Mouse (Mus musculus) embryonic facial prominence, embryonic 12.5 days (tissue): ENCODE results near the gene Mmgt1. TPM values are rescaled to one million over a fixed set of nuclear protein-coding genes. Genes with fewer than 3 reads are reported as not detected.

Source experiments
- ATAC-seq: fragments of 200-750 bp; cut with Nextera tagmentation; 2 replicates; pipeline ENCODE4 v1.8.0; 2017; ENCODE audit not compliant: insufficient number of reproducible peaks, insufficient read depth, low FRiP score, low TSS enrichment
- H3K27ac ChIP-seq: fragments of 300-500 bp; sonication (generic); 2 replicates; pipeline ENCODE4 v1.5.1; 2016; ENCODE audit warnings: mild to moderate bottlenecking
- H3K27me3 ChIP-seq: fragments of 300-500 bp; sonication (generic); 2 replicates; pipeline ENCODE4 v1.6.1; 2016; ENCODE audit warnings: mild to moderate bottlenecking, moderate library complexity
- H3K36me3 ChIP-seq: fragments of 300-500 bp; sonication (generic); 2 replicates; pipeline ENCODE4 v1.6.1; 2016; ENCODE audit warnings: mild to moderate bottlenecking
- H3K4me1 ChIP-seq: fragments of 300-500 bp; sonication (generic); 2 replicates; pipeline ENCODE4 v1.6.1; 2016
- H3K4me2 ChIP-seq: fragments of 300-500 bp; sonication (generic); replicated peaks from 2 replicates; pipeline ENCODE4 v1.6.1; 2016; ENCODE audit warnings: mild to moderate bottlenecking, moderate library complexity
- H3K4me3 ChIP-seq: fragments of 300-500 bp; sonication (generic); 2 replicates; pipeline ENCODE4 v1.5.1; 2016; ENCODE audit warnings: mild to moderate bottlenecking
- H3K9ac ChIP-seq: fragments of 300-500 bp; sonication (generic); 2 replicates; pipeline ENCODE4 v1.6.1; 2016; ENCODE audit warnings: mild to moderate bottlenecking, moderate library complexity
- H3K9me3 ChIP-seq: fragments of 300-500 bp; sonication (generic); 2 replicates; pipeline ENCODE4 v1.6.1; 2016; ENCODE audit warnings: mild to moderate bottlenecking, moderate library complexity
- WGBS: fragments of 180-500 bp; shearing (Covaris S2); methylation state at CpG from one replicate; pipeline ENCODE4 v1.1.7; 2016; 5-methylcytosine and 5-hydroxymethylcytosine counted together
- microRNA-seq: library from miRNA; unstranded; fragments of <30 nt; microRNA quantifications from one replicate; pipeline ENCODE4, GENCODE M21; 2017
- polyA plus RNA-seq: library from polyadenylated mRNA; unstranded; fragments of >200 nt; fragmentation: Nextera tagmentation; extraction: Ambion mirVana; gene quantifications from 2 replicates; pipeline ENCODE4 v1.2.1, GENCODE M21; 2016

The Mmgt1 gene
- polyA plus RNA-seq, 1 experiment from 2014 or later = 29.0 TPM

GRCm38 (mm10) chrX:56572465-56572864, 25.4 kb downstream of the Mmgt1 start:
- Histone ChIP-seq H3K27me3 (no peaks in the 10 kb centered on the region), H3K4me2 (no peak overlapping the region), H3K9me3 (no peaks in the 10 kb centered on the region), H3K4me1 (no peaks in the 10 kb centered on the region), H3K36me3 (no peaks in the 10 kb centered on the region), H3K9ac (no peak overlapping the region), H3K27ac (no peak overlapping the region), H3K4me3 (no peak overlapping the region)
- WGBS = 27% methylated on average over 6 of the region's 6 CpGs
- no peak for ATAC-seq

GRCm38 (mm10) chrX:56553584-56553983, 44.3 kb downstream of the Mmgt1 start:
- Histone ChIP-seq H3K4me1 (no peaks in the 10 kb centered on the region), H3K36me3 (no peaks in the 10 kb centered on the region), H3K4me2 (no peak overlapping the region), H3K4me3 (no peak overlapping the region), H3K9ac (no peak overlapping the region), H3K9me3 (no peaks in the 10 kb centered on the region), H3K27ac (no peak overlapping the region), H3K27me3 (no peaks in the 10 kb centered on the region)
- no peak for ATAC-seq
- WGBS = 79% methylated on average over 3 of the region's 3 CpGs

- ATAC-seq = no peak
- no peak within 1 kb of the TSS for H3K9ac ChIP-seq
- no peaks in the 10 kb centered on the region for H3K27me3 ChIP-seq
- no peaks in the 10 kb centered on the region for H3K36me3 ChIP-seq
- no peak within 1 kb of the TSS for H3K4me2 ChIP-seq
- H3K27ac ChIP-seq = no peak within 1 kb of the TSS
- H3K4me3 ChIP-seq = no peak within 1 kb of the TSS
- H3K9me3 ChIP-seq = no peaks in the 10 kb centered on the region
- H3K4me1 ChIP-seq = no peaks in the 10 kb centered on the region
- 84% methylated on average over 7 of the region's 7 CpGs for WGBS
Measured at GRCm38 (mm10) chrX:56549506-56549905, 48.4 kb downstream of the Mmgt1 start, which contains the start of gene Gm648. Gm648 (minus strand) TSS chrX:56549606.

GRCm38 (mm10) chrX:56537162-56537561, 60.7 kb downstream of the Mmgt1 start:
- no peaks in the 10 kb centered on the region for H3K36me3 ChIP-seq
- no peak overlapping the region for H3K27ac ChIP-seq
- no peaks in the 10 kb centered on the region for H3K4me1 ChIP-seq
- H3K9me3 ChIP-seq = no peaks in the 10 kb centered on the region
- no peak overlapping the region for H3K4me3 ChIP-seq
- H3K9ac ChIP-seq = no peak overlapping the region
- no peaks in the 10 kb centered on the region for H3K27me3 ChIP-seq
- no peak for ATAC-seq
- 50% methylated on average over 4 of the region's 4 CpGs for WGBS
- H3K4me2 ChIP-seq = no peak overlapping the region

Small RNA genes lying within 50 kb of the gene (microRNA-seq; reads per million reads assigned to microRNA genes)
- gene Mir5116 = not detected

Other genes with a start within 250 kb of the Mmgt1 start
- gene Smim10l2a, start 223.5 kb downstream of the Mmgt1 start, polyA plus RNA-seq = 8.8 and 9.0 TPM in 2 replicates
- gene Gm2174, start 150.1 kb downstream of the Mmgt1 start, polyA plus RNA-seq = 0.61 TPM in 1 of 2 replicates, not detected in the other
- 24.3 and 26.5 TPM in 2 replicates for gene Ints6l, start 143.2 kb downstream of the Mmgt1 start, polyA plus RNA-seq
- gene Gm10477, start 73.3 kb downstream of the Mmgt1 start, polyA plus RNA-seq = not detected in 2 replicates
- not detected in 2 replicates for gene Gm648, start 48.5 kb downstream of the Mmgt1 start, polyA plus RNA-seq
- 17.7 and 18.0 TPM in 2 replicates for gene Slc9a6, start 11.7 kb upstream of the Mmgt1 start, polyA plus RNA-seq
- gene Fhl1, start 133.7 kb upstream of the Mmgt1 start, polyA plus RNA-seq = 43.8 and 45.8 TPM in 2 replicates
- gene Map7d3, start 224.3 kb upstream of the Mmgt1 start, polyA plus RNA-seq = 2.5 and 3.4 TPM in 2 replicates